Mouse (Mus musculus) liver, embryonic 16.5 days (tissue): ENCODE results near the gene Ube2g2. TPM values are rescaled to one million over a fixed set of nuclear protein-coding genes. Genes with fewer than 3 reads are reported as not detected.

Source experiments
- ATAC-seq: fragments of 200-750 bp; cut with Nextera tagmentation; 2 replicates; pipeline ENCODE4 v1.8.0; 2017; ENCODE audit warnings: low read depth, mild to moderate bottlenecking, moderate number of reproducible peaks, moderate library complexity
- H3K27ac ChIP-seq: fragments of 300-500 bp; sonication (generic); 2 replicates; pipeline ENCODE4 v1.5.1; 2014; ENCODE audit warnings: mild to moderate bottlenecking, low read length
- H3K27me3 ChIP-seq: fragments of 300-500 bp; sonication (generic); 2 replicates; pipeline ENCODE4 v1.6.1; 2014; ENCODE audit warnings: low read depth, low read length, mixed read lengths; ENCODE audit not compliant: control insufficient read depth, insufficient read depth
- H3K36me3 ChIP-seq: fragments of 300-500 bp; sonication (generic); 2 replicates; pipeline ENCODE4 v1.6.1; 2014; ENCODE audit warnings: mild to moderate bottlenecking; ENCODE audit not compliant: control insufficient read depth, insufficient read depth
- H3K4me1 ChIP-seq: fragments of 300-500 bp; sonication (generic); 2 replicates; pipeline ENCODE4 v1.6.1; 2014; ENCODE audit warnings: low read depth, low read length, mixed read lengths; ENCODE audit not compliant: control insufficient read depth
- H3K4me2 ChIP-seq: fragments of 300-500 bp; sonication (generic); 2 replicates; pipeline ENCODE4 v1.6.1; 2014; ENCODE audit warnings: low read depth, low read length, mixed read lengths
- H3K4me3 ChIP-seq: fragments of 300-500 bp; sonication (generic); 2 replicates; pipeline ENCODE4 v1.5.1; 2014; ENCODE audit warnings: low read depth, mild to moderate bottlenecking, low read length
- H3K9ac ChIP-seq: fragments of 300-500 bp; sonication (generic); 2 replicates; pipeline ENCODE4 v1.6.1; 2014; ENCODE audit warnings: low read depth, low read length
- H3K9me3 ChIP-seq: fragments of 300-500 bp; sonication (generic); replicated peaks from 2 replicates; pipeline ENCODE4 v1.6.1; 2016; ENCODE audit warnings: low read length; ENCODE audit not compliant: control insufficient read depth
- WGBS: fragments of 180-500 bp; shearing (Covaris S2); extraction: QIAGEN DNeasy Blood & Tissue Kit; methylation state at CpG from one replicate; pipeline ENCODE4 v1.1.7; 2014; ENCODE audit not compliant: insufficient replicate concordance; 5-methylcytosine and 5-hydroxymethylcytosine counted together
- polyA plus RNA-seq: library from polyadenylated mRNA; unstranded; fragments of >200 nt; fragmentation: Nextera tagmentation; extraction: Ambion mirVana; gene quantifications from 2 replicates; pipeline ENCODE4 v1.2.1, GENCODE M21; 2015

Ube2g2 gene
- polyA plus RNA-seq, 1 experiment from 2014 or later, result 43.7 TPM

DNA sequence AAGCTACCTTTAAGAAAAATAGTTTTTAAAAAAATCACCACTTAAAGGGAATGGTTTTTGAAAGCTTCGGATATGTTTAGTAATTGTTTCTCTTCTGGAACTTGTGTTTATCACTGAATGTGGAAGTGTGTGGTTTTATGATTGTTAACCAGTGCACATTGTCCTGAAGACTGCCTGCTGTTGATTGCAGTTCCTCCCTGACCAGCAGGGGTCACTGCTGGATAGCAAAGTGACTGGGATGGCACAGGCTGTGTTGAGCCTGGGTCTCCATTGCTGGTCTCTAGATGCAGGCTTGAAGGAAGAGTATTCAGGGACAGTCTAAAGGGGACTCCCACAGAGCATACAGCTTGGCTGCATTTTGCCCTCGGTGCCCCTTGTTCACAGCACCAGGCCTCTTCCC, 5.4 kb downstream of the Ube2g2 start:
- Histone ChIP-seq H3K9ac (no peak overlapping the region), H3K4me1 (peaks cover 31% of the 10 kb centered on the region), H3K27me3 (no peaks in the 10 kb centered on the region), H3K27ac (no peak overlapping the region), H3K9me3 (no peaks in the 10 kb centered on the region), H3K4me3 (no peak overlapping the region), H3K4me2 (no peak overlapping the region), H3K36me3 (peaks cover 10% of the 10 kb centered on the region)
- WGBS, result 30% methylated on average over 2 of the region's 2 CpGs
- 0 out of 2 replicates have a peak, but pooled peaks have one; percentile 28 for ATAC-seq

DNA sequence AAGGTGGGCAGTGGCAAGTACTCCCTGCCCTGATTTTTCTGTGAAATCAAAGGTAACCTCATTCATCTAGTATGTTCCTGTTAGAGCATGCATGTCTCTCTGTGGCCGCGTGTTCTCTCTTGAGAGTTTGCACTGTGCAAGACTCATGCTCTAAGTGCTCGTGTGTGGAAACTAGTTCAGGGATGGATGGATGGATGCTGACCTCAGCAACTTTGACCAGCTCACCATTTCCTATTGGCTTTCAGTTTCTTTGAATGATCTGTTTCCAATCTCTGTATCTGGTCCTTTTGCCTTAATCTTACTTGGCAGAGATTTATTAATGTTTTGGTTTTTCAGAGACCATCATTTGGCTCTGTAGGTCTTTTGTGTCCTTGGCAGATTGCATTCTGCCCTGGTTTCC, 7.1 kb downstream of the Ube2g2 start:
- WGBS, result 84% methylated on average over 3 of the region's 3 CpGs
- no peak overlapping the region for H3K4me3 ChIP-seq
- H3K9ac ChIP-seq, result no peak overlapping the region
- no peak overlapping the region for H3K27ac ChIP-seq
- peaks cover 24% of the 10 kb centered on the region for H3K4me1 ChIP-seq
- ATAC-seq, result no peak
- H3K4me2 ChIP-seq, result no peak overlapping the region
- H3K9me3 ChIP-seq, result no peaks in the 10 kb centered on the region
- peaks cover 18% of the 10 kb centered on the region for H3K36me3 ChIP-seq
- no peaks in the 10 kb centered on the region for H3K27me3 ChIP-seq

DNA sequence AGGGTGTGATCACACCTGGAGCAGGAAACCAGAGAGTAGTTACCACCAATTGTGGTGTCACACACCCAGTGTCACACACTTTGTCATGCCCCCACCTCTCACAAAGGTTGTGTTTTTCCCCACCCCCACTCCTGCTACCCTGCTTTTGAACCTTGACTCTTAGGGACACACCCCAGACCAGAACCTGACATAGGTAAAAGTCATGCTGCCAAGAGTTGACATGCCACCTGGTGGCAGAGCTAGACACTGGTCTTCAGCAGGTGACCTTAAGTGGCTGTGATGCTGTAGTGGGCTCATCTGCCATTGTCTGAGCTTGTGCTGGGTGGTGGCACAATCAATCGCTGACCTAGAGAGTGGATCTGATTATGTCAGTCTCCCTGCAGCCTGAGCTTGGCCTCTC, 7.9 kb downstream of the Ube2g2 start:
- H3K9ac ChIP-seq, result no peak overlapping the region
- no peak overlapping the region for H3K4me3 ChIP-seq
- 80% methylated on average over 1 of the region's 1 CpGs for whole genome bisulfite sequencing
- no peak overlapping the region for H3K4me2 ChIP-seq
- no peak overlapping the region for H3K27ac ChIP-seq
- H3K36me3 ChIP-seq, result peaks cover 22% of the 10 kb centered on the region
- ATAC-seq, result no peak
- H3K4me1 ChIP-seq, result peaks cover 16% of the 10 kb centered on the region
- no peaks in the 10 kb centered on the region for H3K27me3 ChIP-seq
- H3K9me3 ChIP-seq, result no peaks in the 10 kb centered on the region

GRCm38 (mm10) chr10:77634016-77634415, 11.9 kb downstream of the Ube2g2 start:
- H3K27me3 ChIP-seq, result no peaks in the 10 kb centered on the region
- peaks cover 26% of the 10 kb centered on the region for H3K36me3 ChIP-seq
- no peak overlapping the region for H3K4me3 ChIP-seq
- no peak overlapping the region for H3K9ac ChIP-seq
- 74% methylated on average over 6 of the region's 6 CpGs for WGBS
- ATAC-seq, result no peak
- H3K4me2 ChIP-seq, result no peak overlapping the region
- no peaks in the 10 kb centered on the region for H3K9me3 ChIP-seq
- H3K27ac ChIP-seq, result no peak overlapping the region
- peaks cover 14% of the 10 kb centered on the region for H3K4me1 ChIP-seq

DNA sequence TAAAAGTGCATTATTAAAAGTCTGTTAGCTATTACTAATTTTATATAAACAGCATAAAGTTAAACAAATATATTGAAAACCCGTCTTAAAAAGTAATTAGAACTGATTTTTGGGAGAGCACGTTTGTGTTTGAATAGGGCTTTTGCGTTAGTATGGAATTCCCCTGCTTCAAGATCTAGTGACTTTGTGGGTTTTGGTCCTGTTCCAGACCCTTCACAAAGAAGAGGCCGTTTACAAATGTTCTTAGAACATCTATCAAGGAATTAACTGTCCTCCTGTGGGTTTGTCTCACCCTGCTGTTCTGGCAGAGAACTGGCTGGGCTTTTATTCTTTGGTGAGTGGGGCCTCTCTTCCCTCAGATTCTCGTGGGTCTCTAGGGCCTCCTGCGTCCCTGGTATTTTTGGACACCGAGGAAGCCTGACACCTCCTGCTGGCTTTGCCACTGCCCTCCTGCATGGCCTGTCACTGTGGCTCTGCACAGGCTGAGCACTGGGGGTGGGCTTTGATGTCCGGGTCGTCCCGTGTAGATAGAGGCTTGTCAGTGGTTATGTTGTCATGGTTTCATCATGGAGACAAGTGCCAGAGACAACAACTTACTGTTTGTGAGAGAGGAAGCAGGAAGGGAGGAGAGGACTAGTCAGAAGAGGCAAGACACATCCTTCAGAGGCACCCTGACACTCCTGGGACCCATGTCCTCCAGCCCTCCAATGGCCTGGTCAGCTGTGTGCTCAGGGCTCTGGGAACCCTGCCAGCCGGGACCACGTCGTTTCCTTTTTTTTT, 12.6 kb downstream of the Ube2g2 start:
- Histone ChIP-seq H3K4me3 (no peak overlapping the region), H3K36me3 (peaks cover 26% of the 10 kb centered on the region), H3K4me2 (no peak overlapping the region), H3K4me1 (peaks cover 14% of the 10 kb centered on the region), H3K9ac (no peak overlapping the region), H3K9me3 (no peaks in the 10 kb centered on the region), H3K27ac (no peak overlapping the region), H3K27me3 (no peaks in the 10 kb centered on the region)
- WGBS, result 65% methylated on average over 13 of the region's 13 CpGs
- ATAC-seq, result peak; percentile 44

GRCm38 (mm10) chr10:77636234-77636922, 14.3 kb downstream of the Ube2g2 start:
- H3K36me3 ChIP-seq, result peaks cover 26% of the 10 kb centered on the region

DNA sequence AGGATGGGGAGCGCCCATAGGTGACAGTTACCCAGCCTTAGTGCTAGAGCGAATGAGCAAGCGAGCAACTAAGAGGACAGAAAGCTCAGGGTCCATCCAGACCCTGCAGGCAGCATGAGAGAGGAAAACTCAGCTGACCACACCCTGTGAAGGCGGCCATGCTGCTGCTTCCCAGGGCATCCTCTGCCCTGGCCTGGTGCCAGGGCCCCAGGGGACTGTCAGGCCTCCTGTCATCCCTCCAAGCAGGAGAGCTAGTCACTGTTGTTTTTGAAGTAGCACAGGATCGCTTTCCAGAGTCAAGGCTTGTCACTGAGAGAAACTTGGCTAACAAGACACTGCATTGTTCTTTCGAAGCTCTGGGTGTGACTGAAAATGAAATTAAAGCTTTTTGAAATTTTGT, 16.9 kb downstream of the Ube2g2 start:
- ATAC-seq, result no peak

More at GRCm38 (mm10) chr10:77636234-77636922, 14.3 kb downstream of the Ube2g2 start:
- H3K4me2 ChIP-seq, result no peak overlapping the region
- H3K4me1 ChIP-seq, result peaks cover 11% of the 10 kb centered on the region
- no peak for ATAC-seq
- H3K9ac ChIP-seq, result no peak overlapping the region
- H3K27me3 ChIP-seq, result no peaks in the 10 kb centered on the region
- 73% methylated on average over 7 of the region's 7 CpGs for WGBS
- H3K9me3 ChIP-seq, result no peaks in the 10 kb centered on the region
- no peak overlapping the region for H3K4me3 ChIP-seq
- no peak overlapping the region for H3K27ac ChIP-seq

GRCm38 (mm10) chr10:77643160-77643559, 21.1 kb downstream of the Ube2g2 start:
- Histone ChIP-seq H3K9me3 (no peaks in the 10 kb centered on the region), H3K4me2 (no peak overlapping the region), H3K36me3 (peaks cover 27% of the 10 kb centered on the region), H3K27ac (no peak overlapping the region), H3K27me3 (no peaks in the 10 kb centered on the region), H3K9ac (no peak overlapping the region), H3K4me3 (no peak overlapping the region), H3K4me1 (no peaks in the 10 kb centered on the region)
- WGBS, result 56% methylated on average over 7 of the region's 7 CpGs
- no peak for ATAC-seq

More for the DNA sequence above, 16.9 kb downstream of the Ube2g2 start:
- 83% methylated on average over 6 of the region's 6 CpGs for WGBS
- Histone ChIP-seq H3K9ac (no peak overlapping the region), H3K27me3 (no peaks in the 10 kb centered on the region), H3K4me2 (no peak overlapping the region), H3K4me1 (peaks cover 9% of the 10 kb centered on the region), H3K27ac (no peak overlapping the region), H3K36me3 (peaks cover 21% of the 10 kb centered on the region), H3K9me3 (no peaks in the 10 kb centered on the region), H3K4me3 (no peak overlapping the region)

GRCm38 (mm10) chr10:77645571-77645970, 23.5 kb downstream of the Ube2g2 start:
- peaks cover 27% of the 10 kb centered on the region for H3K36me3 ChIP-seq
- H3K27me3 ChIP-seq, result no peaks in the 10 kb centered on the region
- H3K27ac ChIP-seq, result no peak overlapping the region
- WGBS, result 76% methylated on average over 5 of the region's 5 CpGs
- H3K9me3 ChIP-seq, result no peaks in the 10 kb centered on the region
- ATAC-seq, result no peak
- H3K4me3 ChIP-seq, result no peak overlapping the region
- H3K4me1 ChIP-seq, result no peaks in the 10 kb centered on the region
- no peak overlapping the region for H3K9ac ChIP-seq
- H3K4me2 ChIP-seq, result no peak overlapping the region
